Mouse (Mus musculus) lung, adult 2 months (tissue): ENCODE measurements around the gene Ampd3.

Source experiments
- CTCF ChIP-seq: fragments of 200-500 bp; IDR thresholded peaks from 2 replicates; pipeline ENCODE4 v1.5.1; 2011; ENCODE audit warnings: mild to moderate bottlenecking, low read length, control low read depth; ENCODE audit not compliant: insufficient read depth
- POLR2A ChIP-seq: fragments of 200-500 bp; IDR thresholded peaks from 2 replicates; pipeline ENCODE4 v1.6.1; 2011; ENCODE audit warnings: low read depth, mild to moderate bottlenecking, control low read depth, low read length, borderline replicate concordance; ENCODE audit errors: extremely low read depth

GRCm38 (mm10) chr7:110732001-110732632 lies 35.9 kb upstream of the Ampd3 start:
- no peak for TF ChIP-seq POLR2A
- TF ChIP-seq CTCF = no peak
